Mouse (Mus musculus) spleen, adult 10 weeks (tissue): Measurements from ENCODE around the gene Cdh16. TPM values are rescaled to one million over a fixed set of nuclear protein-coding genes. Genes with fewer than 3 reads are reported as not detected.

Experiments
- polyA plus RNA-seq: library from polyadenylated mRNA; stranded (reverse); fragments of 350-450 nt; fragmentation: Illumina TruSeq; extraction: RNeasy Lipid Tissue Mini Kit (QIAGEN cat#74804); gene quantifications from one replicate; pipeline ENCODE4 v1.2.3, GENCODE M21; 2015; ENCODE audit warnings: low replicate concordance; ENCODE audit not compliant: insufficient read depth

Cdh16 gene
- polyA plus RNA-seq: not detected

DNA sequence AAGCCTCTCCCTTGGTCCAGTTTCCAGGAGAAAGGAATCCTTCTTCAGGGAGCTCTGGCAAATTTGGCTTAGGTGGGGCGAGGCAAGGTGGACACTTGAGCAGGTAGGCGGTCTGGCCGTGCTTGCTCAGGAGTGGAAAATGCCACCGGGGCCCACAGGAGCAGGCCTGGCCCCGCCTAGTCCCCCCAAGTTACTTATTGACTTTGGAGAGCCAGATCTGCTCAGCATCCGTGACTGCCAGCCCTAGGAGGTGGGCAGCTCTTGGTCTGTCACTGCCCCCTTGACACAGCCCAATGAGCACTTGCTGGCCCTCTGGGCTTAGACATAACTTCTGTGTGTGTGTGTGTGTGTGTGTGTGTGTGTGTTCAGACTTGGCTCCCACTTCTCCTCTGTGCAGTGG is at the start of gene Cdh16:
Gene Cdh16 (minus strand): TSS at position 236 of the 400 bp plus-strand sequence.

DNA sequence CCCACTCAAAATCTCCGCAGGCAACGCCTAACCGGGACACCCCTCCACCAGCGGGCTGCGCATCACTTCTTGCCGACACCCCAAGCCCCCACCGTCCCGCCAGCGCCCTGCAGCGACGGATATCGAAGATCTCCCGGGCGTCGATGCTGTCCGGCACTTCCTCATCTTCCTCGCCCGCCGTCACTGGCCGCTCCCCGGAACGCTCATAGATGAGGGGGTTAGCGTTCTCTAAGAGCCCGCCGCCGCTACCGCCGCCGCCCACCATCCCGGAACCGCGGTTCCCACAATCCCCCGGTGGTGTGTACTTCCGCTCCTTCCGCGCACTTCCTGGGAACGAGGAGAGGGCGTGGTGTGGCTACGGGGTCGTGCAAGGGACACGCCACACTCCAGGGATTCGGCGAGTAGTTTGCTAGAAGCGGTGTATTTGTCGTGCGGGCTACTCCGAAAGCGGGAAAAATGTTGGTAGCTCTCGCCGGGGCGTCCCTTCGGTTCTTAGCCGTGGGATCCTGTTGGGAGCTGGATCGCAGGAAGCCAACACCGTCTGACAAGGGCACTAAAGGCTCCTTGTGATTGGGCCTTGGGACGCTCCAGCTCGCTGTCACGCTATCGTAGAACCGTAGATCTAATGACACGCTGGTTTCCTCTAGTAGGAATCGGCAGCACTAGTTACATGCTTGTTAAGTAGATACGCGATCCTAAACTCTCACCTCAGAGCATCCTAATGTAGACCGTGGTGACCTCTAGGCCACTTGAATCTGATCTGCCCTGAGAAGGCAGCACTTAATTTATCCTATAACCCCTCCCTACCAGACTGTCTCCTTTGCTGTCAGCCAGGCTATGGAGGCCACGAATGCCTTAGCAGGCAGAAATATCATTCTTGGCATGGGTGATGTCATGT is 17.5 kb upstream of the Cdh16 start, which contains the start of gene Ciao2b:
Gene Ciao2b (minus strand): TSS at position 540 of the 898 bp plus-strand sequence.

GRCm38 (mm10) chr8:104630981-104631663 is 6.9 kb upstream of the Cdh16 start, which contains the start of gene Rrad:
Gene Rrad, minus strand, starts transcription at chr8:104631327.

DNA sequence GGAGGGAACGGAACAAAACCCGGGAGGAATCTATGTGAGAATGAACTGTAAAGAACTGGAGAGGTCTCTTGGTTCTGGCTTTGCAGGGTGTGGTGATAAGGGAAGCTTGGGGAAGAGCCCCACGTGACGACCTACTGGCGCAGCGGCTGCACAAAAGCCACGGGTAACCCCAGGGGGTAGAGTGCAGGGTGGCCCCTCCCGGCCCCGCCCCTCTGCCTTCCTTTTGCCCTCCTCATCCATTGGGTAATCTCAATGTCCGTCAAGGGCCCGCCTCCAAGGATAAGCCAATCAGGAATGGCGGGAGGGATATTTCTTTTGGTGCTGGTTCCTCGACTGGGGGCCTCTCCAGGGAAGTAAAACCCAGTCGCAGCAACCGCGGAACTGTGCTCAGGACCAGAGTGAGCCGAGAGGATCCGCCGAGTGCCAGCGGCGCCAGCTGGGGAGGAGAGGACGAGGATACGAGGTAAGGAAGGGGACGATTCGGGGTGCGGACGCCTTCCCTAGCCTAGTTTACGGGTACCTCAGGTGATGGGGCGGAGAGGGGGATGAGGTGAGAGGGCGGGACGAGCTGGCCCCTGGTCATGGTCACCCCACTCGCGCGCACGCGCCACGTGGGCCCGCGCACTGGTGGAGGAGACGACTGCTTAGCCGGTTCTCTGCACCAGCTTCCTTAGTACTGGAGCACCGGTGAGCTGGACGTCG is 32.9 kb downstream of the Cdh16 start, which contains the start of gene Pdp2:
Gene Pdp2 (plus strand): TSS at position 319 of the 702 bp plus-strand sequence.

Other genes starting within 250 kb of the Cdh16 start
- 11.4 TPM for gene Cmtm4, start 228.6 kb downstream of the Cdh16 start, polyA plus RNA-seq
- gene Dync1li2, start 181.3 kb downstream of the Cdh16 start, polyA plus RNA-seq: 66.6 TPM
- gene Terb1, start 114.5 kb downstream of the Cdh16 start, polyA plus RNA-seq: 4.2 TPM
- 107 TPM for gene Nae1, start 89.8 kb downstream of the Cdh16 start, polyA plus RNA-seq
- gene Car7, start 89.7 kb downstream of the Cdh16 start, polyA plus RNA-seq: 1.5 TPM
- 6.9 TPM for gene Pdp2, start 32.9 kb downstream of the Cdh16 start, polyA plus RNA-seq
- gene Rrad, start 6.9 kb upstream of the Cdh16 start, polyA plus RNA-seq: 4.9 TPM
- 21.5 TPM for gene Ciao2b, start 17.6 kb upstream of the Cdh16 start, polyA plus RNA-seq
- not detected for gene Ces2a, start 109.6 kb upstream of the Cdh16 start, polyA plus RNA-seq
- 0.08 TPM for gene Ces2b, start 207.2 kb upstream of the Cdh16 start, polyA plus RNA-seq
- 0.91 TPM for gene Ces2c, start 222.7 kb upstream of the Cdh16 start, polyA plus RNA-seq